11 mouse cellular contexts compared by ENCODE assay signal in the genomic region with DNA sequence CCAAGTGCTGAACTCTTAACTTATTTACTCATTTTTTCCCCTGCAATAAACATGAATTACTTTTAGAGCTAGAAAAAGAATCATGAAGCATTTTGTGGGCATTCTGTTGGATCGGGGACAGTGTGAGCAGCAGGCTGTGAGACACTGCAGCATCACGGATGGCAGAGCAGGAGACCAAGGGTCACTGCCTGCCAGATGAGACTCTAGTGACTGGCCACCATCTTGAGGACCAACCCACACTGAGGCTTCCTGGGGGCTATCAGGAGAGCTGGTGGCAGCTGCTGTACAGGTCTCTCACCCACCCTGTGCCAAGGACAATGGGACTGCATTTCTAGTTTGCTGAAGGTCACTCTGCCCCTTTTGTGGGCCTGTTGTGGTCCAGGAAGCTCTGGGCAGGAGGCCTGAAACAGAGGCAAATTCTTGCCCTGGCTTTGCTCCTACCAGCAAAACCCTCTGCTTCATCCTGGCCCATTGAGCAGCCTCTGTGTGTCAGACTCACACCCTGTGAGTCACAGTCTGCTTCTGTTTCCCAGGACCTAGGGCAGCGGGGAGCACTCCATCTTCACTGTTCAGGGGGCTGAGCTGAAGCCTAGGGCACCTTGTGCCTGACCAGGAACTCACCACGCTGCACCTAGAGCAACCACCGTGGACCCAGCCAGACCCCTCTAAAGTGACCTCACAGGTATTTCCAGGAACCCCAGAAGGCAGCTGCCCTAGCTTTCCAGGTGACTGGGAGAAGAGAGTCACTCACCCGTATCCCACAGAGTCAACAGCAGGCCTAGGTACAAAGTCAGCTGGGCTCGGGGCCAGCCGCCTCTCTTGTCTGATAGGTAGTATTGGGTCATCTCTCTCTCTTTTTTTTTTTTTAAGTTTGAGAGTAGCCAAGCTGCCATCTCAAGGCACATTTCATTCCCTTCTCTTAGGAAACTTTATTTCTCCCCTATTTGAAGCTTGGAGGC. TPM values are rescaled to one million over a fixed set of nuclear protein-coding genes. Genes with fewer than 3 reads are reported as not detected.
DNase-seq lines count a peak whose midpoint lies in the region; ATAC-seq and TF ChIP-seq lines count a peak whose summit lies in the region.
"Had no signal": no experiment of that assay in that cellular context is flagged by ENCODE, and none has a peak within 500 bp of the region (broad histone marks: within the 10 kb centered on the region; RNA-seq: fewer than 3 reads in every experiment).

No protein-coding gene starts in this region.

- TF ChIP-seq POLR2A in kidney, adult 2 months (IDR thresholded peaks at IDR 0.05; ENCODE audit: low read depth, low read length): no peak

- H3K27me3 ChIP-seq in heart, embryonic 15.5 days: no peaks in the 10 kb centered on the region
- no peaks in the 10 kb centered on the region for H3K27me3 ChIP-seq in kidney, adult 2 months (replicated peaks; ENCODE audit: control insufficient read depth, insufficient read depth, low read length)
- H3K27me3 ChIP-seq in liver, embryonic 16.5 days (ENCODE audit: control insufficient read depth, insufficient read depth, low read depth, low read length): no peaks in the 10 kb centered on the region
- H3K27me3 ChIP-seq: limb, embryonic 12.5 days had no signal

- TF ChIP-seq CTCF in kidney, adult 2 months (conservative IDR thresholded peaks at IDR 0.05; ENCODE audit: insufficient read depth, insufficient read length, low read depth, low read length): no peak

- no peaks in the 10 kb centered on the region for H3K36me3 ChIP-seq in heart, embryonic 15.5 days
- no peaks in the 10 kb centered on the region for H3K36me3 ChIP-seq in kidney, adult 2 months (ENCODE audit: control insufficient read depth, insufficient read depth, low read length)
- no peaks in the 10 kb centered on the region for H3K36me3 ChIP-seq in liver, embryonic 16.5 days (ENCODE audit: control insufficient read depth, insufficient read depth)
- H3K36me3 ChIP-seq: limb, embryonic 12.5 days had no signal

- intact Hi-C loops in heart, postnatal 25 days (cut with DNase I): no loop called here

- H3K9me3 ChIP-seq in heart, embryonic 15.5 days (replicated peaks): no peaks in the 10 kb centered on the region
- H3K9me3 ChIP-seq in liver, embryonic 16.5 days (replicated peaks; ENCODE audit: control insufficient read depth, low read length): no peaks in the 10 kb centered on the region
- H3K9me3 ChIP-seq: limb, embryonic 12.5 days had no signal

- 0 out of 2 replicates have a peak overlapping the region, but pooled peaks have one; percentile 5 for H3K27ac ChIP-seq in heart, embryonic 15.5 days
- peak overlapping the region; percentile 81 for H3K27ac ChIP-seq in kidney, adult 2 months (ENCODE audit: insufficient read depth, low read depth, low read length)
- H3K27ac ChIP-seq in liver, embryonic 16.5 days (ENCODE audit: low read length): peak overlapping the region; percentile 77
- H3K27ac ChIP-seq: limb, embryonic 12.5 days had no signal

- no peak overlapping the region for H3K4me2 ChIP-seq in heart, embryonic 15.5 days
- H3K4me2 ChIP-seq in liver, embryonic 16.5 days (ENCODE audit: low read depth, low read length): no peak overlapping the region
- H3K4me2 ChIP-seq: limb, embryonic 12.5 days had no signal

- ATAC-seq in heart, embryonic 15.5 days (replicated peaks; ENCODE audit: insufficient number of reproducible peaks, insufficient read depth, low FRiP score, low read depth): no peak
- ATAC-seq in liver, embryonic 16.5 days (ENCODE audit: low read depth): peak; percentile 84

- peaks cover 11% of the 10 kb centered on the region for H3K4me1 ChIP-seq in heart, embryonic 15.5 days (replicated peaks)
- H3K4me1 ChIP-seq in kidney, adult 2 months (ENCODE audit: control insufficient read depth, insufficient read depth, low read length): peaks cover 15% of the 10 kb centered on the region; the same call in 1 of the 2 replicates
- H3K4me1 ChIP-seq in liver, embryonic 16.5 days (ENCODE audit: control insufficient read depth, low read depth, low read length): peaks cover 3% of the 10 kb centered on the region
- H3K4me1 ChIP-seq: limb, embryonic 12.5 days had no signal

- DNase-seq in heart, postnatal 25 days (ENCODE audit: low spot score): no peak
- peak; percentile 59 to 68 for DNase-seq in cerebellum, postnatal 14 days
- DNase-seq in kidney, adult 2 months: peak; percentile 97
- DNase-seq in adrenal gland, adult (ENCODE audit: inconsistent age in 2 of 2, low spot score in 1 of 2): no peak
- DNase-seq in heart, adult 18-20 months: no peak
- no peak for DNase-seq in right cerebral cortex, postnatal 4 days
- DNase-seq: adrenal gland, postnatal 25 days; right cerebral cortex, postnatal 14 days had no signal

- H3K4me3 ChIP-seq in heart, embryonic 15.5 days: no peak overlapping the region
- no peak overlapping the region for H3K4me3 ChIP-seq in kidney, adult 2 months (ENCODE audit: insufficient read depth, low read depth, low read length)
- no peak overlapping the region for H3K4me3 ChIP-seq in liver, embryonic 16.5 days (ENCODE audit: low read depth, low read length)
- H3K4me3 ChIP-seq: limb, embryonic 12.5 days had no signal

- 68% methylated on average over 8 of the region's 8 CpGs for WGBS in heart, embryonic 15.5 days
- WGBS in kidney, adult 2 months: 38% methylated on average over 8 of the region's 8 CpGs
- 69% methylated on average over 8 of the region's 8 CpGs for WGBS in liver, embryonic 16.5 days (ENCODE audit: insufficient replicate concordance)

- no peak overlapping the region for H3K9ac ChIP-seq in heart, embryonic 15.5 days
- no peak overlapping the region for H3K9ac ChIP-seq in liver, embryonic 16.5 days (ENCODE audit: low read depth, low read length)
- H3K9ac ChIP-seq: limb, embryonic 12.5 days had no signal

RNA-seq across cellular contexts. Expression of gene Commd7, which starts 40.2 kb away (rescaled TPM):
- polyA plus RNA-seq in heart, embryonic 15.5 days (2015; fragmentation: Nextera tagmentation; extraction: Ambion mirVana): 52.4 and 57.0 TPM in 2 replicates
- total RNA-seq in heart, postnatal 25 days (2021): 10 to 100 TPM; 13.9 to 14.6 TPM
- polyA plus RNA-seq in kidney, adult 2 months (2012; rRNA removed): 14.5 and 22.3 TPM in 2 replicates
- 24.8 and 25.0 TPM in 2 replicates for polyA plus RNA-seq in liver, embryonic 16.5 days (2015; fragmentation: Nextera tagmentation; extraction: Ambion mirVana)
- total RNA-seq in heart, adult 18-20 months (2021): 10 to 100 TPM; 15.3 to 15.8 TPM

RNA-seq across cellular contexts. Expression of gene Dnmt3b, which starts 56.9 kb away (rescaled TPM):
- 3.6 and 10.6 TPM in 2 replicates for polyA plus RNA-seq in heart, embryonic 15.5 days (2015; fragmentation: Nextera tagmentation; extraction: Ambion mirVana)
- 1 to 10 TPM; 1.3 to 1.4 TPM for total RNA-seq in heart, postnatal 25 days (2021)
- 1.3 and 1.7 TPM in 2 replicates for polyA plus RNA-seq in kidney, adult 2 months (2012; rRNA removed)
- 3.3 and 3.8 TPM in 2 replicates for polyA plus RNA-seq in liver, embryonic 16.5 days (2015; fragmentation: Nextera tagmentation; extraction: Ambion mirVana)
- total RNA-seq in heart, adult 18-20 months (2021): 1 to 10 TPM in 1 of 2 experiments, under 1 TPM in 1; 0.57 to 1.1 TPM

Comparison
In these comparisons a context has a peak if more than half of its experiments do, and no peak if none do; other contexts are left out.
1. H3K27ac ChIP-seq: peak in every context shown above with its lines; median percentile 81 in kidney, adult 2 months; 77 in liver, embryonic 16.5 days; 5 in heart, embryonic 15.5 days.
2. DNase-seq: peak in cerebellum, postnatal 14 days (2 of 2) and kidney, adult 2 months (single experiment); none in heart, postnatal 25 days (single experiment), adrenal gland, adult (0 of 2), heart, adult 18-20 months (0 of 2) and right cerebral cortex, postnatal 4 days (single experiment).